Mouse (Mus musculus): ENCODE measurements around the gene Lpcat4. TPM values are rescaled to one million over a fixed set of nuclear protein-coding genes. Genes with fewer than 3 reads are reported as not detected.

The Lpcat4 gene
- polyA plus RNA-seq, 1 experiment from 2014 or later: 15.0 TPM

- Histone ChIP-seq H3K9ac (ENCODE audit: low read depth, low read length) (no peak overlapping the region), H3K27me3 (replicated peaks; ENCODE audit: control insufficient read depth, insufficient read depth, low read length) (no peaks in the 10 kb centered on the region)
These were observed 10.6 kb downstream of the Lpcat4 start for GRCm38 (mm10) chr2:112249780-112250453.

GRCm38 (mm10) chr2:112254675-112255515 lies 15.6 kb downstream of the Lpcat4 start:
- H3K9me3 ChIP-seq (ENCODE audit: control insufficient read depth, low read length): no peaks in the 10 kb centered on the region
- no peak overlapping the region for H3K9ac ChIP-seq (ENCODE audit: low read depth, low read length)
- no peak overlapping the region for H3K4me2 ChIP-seq
- no peak overlapping the region for H3K4me3 ChIP-seq (ENCODE audit: low read depth, low read length)
- H3K4me1 ChIP-seq (replicated peaks; ENCODE audit: control insufficient read depth, insufficient read depth, low read length): no peaks in the 10 kb centered on the region
- WGBS: 67% methylated on average over 7 of the region's 7 CpGs
- DNase-seq (ENCODE audit: low spot score) (no peak), ATAC-seq (replicated peaks; ENCODE audit: low FRiP score) (no peak)
- no peaks in the 10 kb centered on the region for H3K36me3 ChIP-seq (ENCODE audit: control insufficient read depth, insufficient read depth, low read length)
- H3K27me3 ChIP-seq (replicated peaks; ENCODE audit: control insufficient read depth, insufficient read depth, low read length): no peaks in the 10 kb centered on the region
- H3K27ac ChIP-seq (ENCODE audit: low read depth, low read length): no peak overlapping the region

More at GRCm38 (mm10) chr2:112249780-112250453, 10.6 kb downstream of the Lpcat4 start:
- no peak for ATAC-seq (replicated peaks; ENCODE audit: low FRiP score)
- Histone ChIP-seq H3K36me3 (ENCODE audit: control insufficient read depth, insufficient read depth, low read length) (no peaks in the 10 kb centered on the region), H3K9me3 (ENCODE audit: control insufficient read depth, low read length) (no peaks in the 10 kb centered on the region), H3K4me3 (ENCODE audit: low read depth, low read length) (no peak overlapping the region), H3K4me1 (replicated peaks; ENCODE audit: control insufficient read depth, insufficient read depth, low read length) (no peaks in the 10 kb centered on the region), H3K27ac (ENCODE audit: low read depth, low read length) (no peak overlapping the region), H3K4me2 (no peak overlapping the region)
- 89% methylated on average over 10 of the region's 10 CpGs for WGBS
- DNase-seq (ENCODE audit: low spot score): no peak

GRCm38 (mm10) chr2:112259241-112259962 lies 20.1 kb downstream of the Lpcat4 start, which contains the start of gene Nutm1:
Gene Nutm1 (minus strand): TSS chr2:112259291.
- DNase-seq (ENCODE audit: low spot score) (no peak), ATAC-seq (replicated peaks; ENCODE audit: low FRiP score) (no peak)
- H3K9ac ChIP-seq (ENCODE audit: low read depth, low read length): no peak within 1 kb of the TSS
- H3K4me1 ChIP-seq (replicated peaks; ENCODE audit: control insufficient read depth, insufficient read depth, low read length): peaks cover 7% of the 10 kb centered on the region
- H3K9me3 ChIP-seq (ENCODE audit: control insufficient read depth, low read length): no peaks in the 10 kb centered on the region
- no peaks in the 10 kb centered on the region for H3K27me3 ChIP-seq (replicated peaks; ENCODE audit: control insufficient read depth, insufficient read depth, low read length)
- no peak within 1 kb of the TSS for H3K4me2 ChIP-seq
- WGBS: 71% methylated on average over 10 of the region's 10 CpGs
- H3K27ac ChIP-seq (ENCODE audit: low read depth, low read length): no peak within 1 kb of the TSS
- H3K36me3 ChIP-seq (ENCODE audit: control insufficient read depth, insufficient read depth, low read length): no peaks in the 10 kb centered on the region
- no peak within 1 kb of the TSS for H3K4me3 ChIP-seq (ENCODE audit: low read depth, low read length)

GRCm38 (mm10) chr2:112261748-112262653 lies 22.7 kb downstream of the Lpcat4 start, which contains the start of gene Nop10:
Gene Nop10 (plus strand): TSS chr2:112261926.
- ATAC-seq (replicated peaks; ENCODE audit: low FRiP score) (peak; percentile 51), DNase-seq (ENCODE audit: low spot score) (peak; percentile 83)
- WGBS: under 1% methylated on average over 36 of the region's 36 CpGs
- Histone ChIP-seq H3K4me1 (replicated peaks; ENCODE audit: control insufficient read depth, insufficient read depth, low read length) (peaks cover 14% of the 10 kb centered on the region), H3K36me3 (ENCODE audit: control insufficient read depth, insufficient read depth, low read length) (no peaks in the 10 kb centered on the region), H3K27me3 (replicated peaks; ENCODE audit: control insufficient read depth, insufficient read depth, low read length) (no peaks in the 10 kb centered on the region), H3K9ac (ENCODE audit: low read depth, low read length) (peak within 1 kb of the TSS; percentile 77), H3K27ac (ENCODE audit: low read depth, low read length) (peak within 1 kb of the TSS; percentile 81), H3K4me3 (ENCODE audit: low read depth, low read length) (peak within 1 kb of the TSS; percentile 65), H3K4me2 (peak within 1 kb of the TSS; percentile 69), H3K9me3 (ENCODE audit: control insufficient read depth, low read length) (no peaks in the 10 kb centered on the region)

GRCm38 (mm10) chr2:112262779-112263295 lies 23.6 kb downstream of the Lpcat4 start:
- Histone ChIP-seq H3K27me3 (replicated peaks; ENCODE audit: control insufficient read depth, insufficient read depth, low read length) (no peaks in the 10 kb centered on the region), H3K9me3 (ENCODE audit: control insufficient read depth, low read length) (no peaks in the 10 kb centered on the region), H3K4me3 (ENCODE audit: low read depth, low read length) (peak overlapping the region; percentile 65), H3K36me3 (ENCODE audit: control insufficient read depth, insufficient read depth, low read length) (no peaks in the 10 kb centered on the region), H3K27ac (ENCODE audit: low read depth, low read length) (peak overlapping the region; percentile 81; the same call in 1 of the 2 replicates), H3K9ac (ENCODE audit: low read depth, low read length) (peak overlapping the region; percentile 77), H3K4me1 (replicated peaks; ENCODE audit: control insufficient read depth, insufficient read depth, low read length) (peaks cover 14% of the 10 kb centered on the region), H3K4me2 (peak overlapping the region; percentile 69)
- DNase-seq (ENCODE audit: low spot score): no peak
- WGBS: 26% methylated on average over 4 of the region's 4 CpGs
- ATAC-seq (replicated peaks; ENCODE audit: low FRiP score): peak; percentile 42; the same call in 1 of the 2 replicates

- no peak overlapping the region for H3K27ac ChIP-seq (ENCODE audit: low read depth, low read length)
- peak overlapping the region; percentile 94 for H3K4me2 ChIP-seq
- peak overlapping the region; percentile 77; the same call in 1 of the 2 replicates for H3K4me3 ChIP-seq (ENCODE audit: low read depth, low read length)
- H3K4me1 ChIP-seq (replicated peaks; ENCODE audit: control insufficient read depth, insufficient read depth, low read length): peaks cover 14% of the 10 kb centered on the region
- WGBS: 70% methylated on average over 4 of the region's 4 CpGs
- H3K9me3 ChIP-seq (ENCODE audit: control insufficient read depth, low read length): no peaks in the 10 kb centered on the region
- H3K27me3 ChIP-seq (replicated peaks; ENCODE audit: control insufficient read depth, insufficient read depth, low read length): no peaks in the 10 kb centered on the region
- DNase-seq (ENCODE audit: low spot score) (no peak), ATAC-seq (replicated peaks; ENCODE audit: low FRiP score) (no peak)
- H3K36me3 ChIP-seq (ENCODE audit: control insufficient read depth, insufficient read depth, low read length): no peaks in the 10 kb centered on the region
- no peak overlapping the region for H3K9ac ChIP-seq (ENCODE audit: low read depth, low read length)
These were observed 25.1 kb downstream of the Lpcat4 start for GRCm38 (mm10) chr2:112264364-112264763.

GRCm38 (mm10) chr2:112265448-112266241 lies 26.4 kb downstream of the Lpcat4 start, which contains the start of gene Slc12a6:
Gene Slc12a6 (plus strand): TSS chr2:112265825.
- H3K36me3 ChIP-seq (ENCODE audit: control insufficient read depth, insufficient read depth, low read length): no peaks in the 10 kb centered on the region
- ATAC-seq (replicated peaks; ENCODE audit: low FRiP score): peak; percentile 90
- WGBS: under 1% methylated on average over 85 of the region's 85 CpGs
- H3K9me3 ChIP-seq (ENCODE audit: control insufficient read depth, low read length): no peaks in the 10 kb centered on the region
- DNase-seq (ENCODE audit: low spot score): peak; percentile 93
- peak within 1 kb of the TSS; percentile 88 for H3K27ac ChIP-seq (ENCODE audit: low read depth, low read length)
- peak within 1 kb of the TSS; percentile 94 for H3K4me2 ChIP-seq
- H3K9ac ChIP-seq (ENCODE audit: low read depth, low read length): peak within 1 kb of the TSS; percentile 78
- peak within 1 kb of the TSS; percentile 77 for H3K4me3 ChIP-seq (ENCODE audit: low read depth, low read length)
- peaks cover 18% of the 10 kb centered on the region for H3K4me1 ChIP-seq (replicated peaks; ENCODE audit: control insufficient read depth, insufficient read depth, low read length)
- H3K27me3 ChIP-seq (replicated peaks; ENCODE audit: control insufficient read depth, insufficient read depth, low read length): no peaks in the 10 kb centered on the region
